Mouse (Mus musculus) adipocyte (in vitro differentiated cells): Measurements from ENCODE around the gene Megf8.
A peak's percentile ranks its signal among the peaks of the same experiment; 100 is the strongest.

ENCODE experiments used
- DNase-seq: peaks from one replicate; pipeline ENCODE4 v3.0.0-alpha.2; 2016; ENCODE audit warnings: low spot score

Megf8 gene

DNA sequence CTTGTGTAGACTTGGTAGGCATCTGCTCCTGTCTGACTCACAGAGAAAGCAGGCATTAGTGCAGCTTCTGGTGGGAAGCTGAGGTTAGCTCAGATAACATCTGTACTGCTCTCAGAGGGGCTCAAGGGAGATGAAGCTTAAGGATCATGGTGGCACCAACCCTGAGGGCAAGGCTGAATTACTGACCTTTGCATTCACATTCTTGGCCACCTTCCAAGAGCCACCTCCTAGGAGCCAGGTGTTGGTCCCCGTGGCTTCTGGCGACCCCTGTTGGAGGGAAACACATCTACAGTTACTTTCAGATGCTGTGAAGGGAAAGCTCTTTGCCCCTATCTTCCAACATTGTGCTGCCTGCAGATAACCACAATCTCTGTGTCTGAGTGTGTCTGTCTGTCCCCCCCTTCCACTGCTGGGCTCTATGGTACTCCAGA lies 85.7 kb downstream of the Megf8 start:
- peak; percentile 66 for DNase-seq

DNA sequence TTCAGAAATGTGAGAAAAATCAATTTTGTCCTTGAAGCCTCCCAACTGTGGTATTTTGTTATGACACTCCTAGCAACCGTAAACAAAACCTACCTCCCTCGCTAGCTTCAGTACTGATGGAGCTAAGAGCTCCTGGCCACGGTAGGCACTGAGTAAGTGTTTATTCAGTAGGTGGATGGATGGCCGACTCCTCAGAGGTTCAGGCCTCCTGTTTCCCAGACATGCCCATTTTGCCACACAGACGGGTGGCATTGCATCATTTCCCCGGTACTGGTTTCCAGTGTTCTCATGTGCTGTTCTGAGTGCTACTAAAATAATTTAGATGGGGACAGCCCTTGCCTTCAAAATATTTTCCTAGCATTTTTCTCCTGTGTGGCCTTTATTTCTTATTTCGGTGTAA lies 89.5 kb downstream of the Megf8 start:
- no peak for DNase-seq

DNA sequence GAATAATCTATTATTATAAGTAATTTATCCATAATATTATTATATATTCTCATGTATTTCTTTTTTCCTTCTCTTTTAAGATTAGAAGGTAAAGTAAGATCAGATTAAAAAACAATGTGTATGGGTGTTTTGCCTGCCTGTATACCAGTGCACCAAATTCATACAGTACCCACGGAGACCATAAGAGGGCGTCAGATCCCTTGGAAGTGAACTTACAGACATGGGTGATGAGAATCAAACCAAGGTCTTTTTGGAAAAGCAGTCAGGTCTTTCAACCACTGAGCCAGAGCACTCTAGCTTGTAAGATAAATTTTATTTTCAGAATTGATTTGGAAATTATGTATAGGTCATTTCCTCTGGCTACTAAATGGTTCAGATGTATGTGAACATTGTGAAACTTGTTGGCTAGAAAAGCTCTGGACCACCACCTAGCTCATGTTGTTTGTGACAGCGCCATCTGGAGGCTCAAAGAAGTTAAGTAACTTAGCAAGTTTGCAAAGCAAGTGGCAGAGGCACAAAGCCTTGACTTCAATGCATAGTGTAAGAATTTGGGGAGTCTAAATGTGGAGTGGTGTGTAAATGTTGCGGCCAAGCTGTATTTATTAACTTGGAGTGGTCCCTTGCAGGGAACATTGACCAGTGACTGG lies 92.3 kb downstream of the Megf8 start:
- DNase-seq = peak; percentile 29

DNA sequence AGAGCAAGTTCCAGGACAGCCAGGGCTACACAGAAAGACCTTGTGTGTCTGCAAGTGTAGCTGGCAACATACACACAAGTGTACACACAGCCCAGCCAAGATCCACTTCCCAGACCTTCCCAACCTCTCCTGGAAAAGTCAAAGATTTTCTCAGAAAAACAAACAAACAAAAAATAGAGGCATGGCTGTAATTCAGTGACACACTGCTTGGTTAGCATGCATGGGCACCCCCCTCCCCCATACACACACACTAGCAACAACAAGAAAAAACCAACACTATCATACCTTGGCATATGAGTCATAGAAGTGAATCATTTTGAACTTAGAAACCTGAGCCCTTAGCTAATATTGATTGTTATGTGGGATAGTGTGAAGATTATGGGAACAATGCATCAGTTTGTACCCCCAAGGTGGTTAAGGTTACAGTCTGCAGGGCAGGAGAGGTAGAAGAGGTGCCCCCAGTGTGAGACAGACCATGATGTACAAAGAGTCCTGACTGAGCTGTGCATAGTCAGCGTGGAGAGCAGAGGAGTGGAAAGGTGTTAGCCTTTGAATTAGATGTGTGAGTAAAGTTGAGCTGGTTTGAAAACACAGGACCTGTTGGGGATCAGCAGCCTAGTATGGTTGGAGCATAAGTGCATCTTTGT lies 94.1 kb downstream of the Megf8 start:
- DNase-seq = no peak

DNA sequence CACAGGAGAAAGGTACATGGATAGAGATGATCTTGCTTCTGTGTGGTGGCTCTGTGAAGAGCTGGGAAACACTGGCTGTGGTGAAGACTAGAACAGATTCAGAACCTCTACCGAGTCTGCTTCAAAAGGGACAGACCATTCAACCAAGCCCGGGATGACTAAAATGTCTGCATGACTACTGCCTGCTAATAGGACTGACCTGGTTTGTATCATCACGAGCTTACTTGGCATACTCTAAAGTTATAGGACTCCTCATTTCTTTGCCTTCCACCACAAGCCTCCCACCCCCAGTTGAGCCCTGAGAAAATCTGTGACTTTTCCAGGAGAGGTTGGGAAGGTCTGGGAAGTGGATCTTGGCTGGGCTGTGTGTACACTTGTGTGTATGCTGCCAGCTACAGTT lies 94.9 kb downstream of the Megf8 start:
- DNase-seq = no peak

DNA sequence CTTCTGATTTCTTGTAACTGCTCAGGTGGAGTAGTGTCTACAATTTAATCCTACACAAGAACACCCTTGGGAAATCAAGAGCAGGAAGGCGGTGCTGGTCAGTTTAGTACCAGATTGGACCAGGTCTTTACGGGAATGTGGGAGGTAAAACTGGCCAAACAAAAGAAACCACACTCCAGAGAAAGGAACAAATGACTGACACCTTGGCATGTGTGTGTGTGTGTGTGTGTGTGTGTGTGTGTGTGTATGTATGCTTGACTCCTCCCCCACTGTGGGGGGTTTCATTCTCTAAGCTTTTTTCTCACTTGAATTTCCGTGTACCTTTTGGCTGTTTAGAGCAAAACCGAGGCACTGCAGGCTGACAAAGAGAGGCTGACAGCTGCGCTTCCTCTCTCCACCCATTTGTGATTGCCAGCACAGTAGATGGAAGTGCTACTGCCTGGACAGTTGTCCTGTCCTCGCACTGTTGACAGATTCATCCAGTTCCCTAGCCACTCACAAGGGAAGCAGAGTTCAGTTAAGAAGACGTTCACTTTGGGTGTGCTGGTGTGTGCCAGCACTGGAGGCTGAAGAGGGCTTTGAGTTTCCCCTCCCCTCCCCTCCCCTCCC lies 96.0 kb downstream of the Megf8 start, which contains the start of gene Cxcl17:
Gene Cxcl17 (minus strand): TSS at position 54 of the 609 bp plus-strand sequence.
- DNase-seq = no peak
